Mouse (Mus musculus): ENCODE results near the gene Kat14. TPM values are rescaled to one million over a fixed set of nuclear protein-coding genes. Genes with fewer than 3 reads are reported as not detected.

The Kat14 gene
- polyA plus RNA-seq, 1 experiment from 2014 or later = 27.5 TPM

GRCm38 (mm10) chr2:144388416-144388815, 19.6 kb downstream of the Kat14 start:
- WGBS = 46% methylated on average over 3 of the region's 3 CpGs

GRCm38 (mm10) chr2:144399531-144399930, 30.7 kb downstream of the Kat14 start:
- H3K4me1 ChIP-seq (replicated peaks) = no peaks in the 10 kb centered on the region
- WGBS = 93% methylated on average over 4 of the region's 4 CpGs
- no peak for ATAC-seq (ENCODE audit: low read depth)
- H3K9me3 ChIP-seq = no peaks in the 10 kb centered on the region
- no peaks in the 10 kb centered on the region for H3K27me3 ChIP-seq
- no peak overlapping the region for H3K4me3 ChIP-seq
- H3K4me2 ChIP-seq = no peak overlapping the region
- H3K9ac ChIP-seq = no peak overlapping the region
- H3K27ac ChIP-seq (replicated peaks) = no peak overlapping the region
- H3K36me3 ChIP-seq = peaks cover 88% of the 10 kb centered on the region

More at GRCm38 (mm10) chr2:144388416-144388815, 19.6 kb downstream of the Kat14 start:
- no peaks in the 10 kb centered on the region for H3K27me3 ChIP-seq
- no peaks in the 10 kb centered on the region for H3K4me1 ChIP-seq (replicated peaks)
- no peak overlapping the region for H3K27ac ChIP-seq (replicated peaks)
- no peaks in the 10 kb centered on the region for H3K9me3 ChIP-seq
- no peak overlapping the region for H3K4me3 ChIP-seq
- H3K4me2 ChIP-seq = no peak overlapping the region
- peaks cover 72% of the 10 kb centered on the region for H3K36me3 ChIP-seq
- ATAC-seq (ENCODE audit: low read depth) = no peak
- H3K9ac ChIP-seq = no peak overlapping the region

- H3K9ac ChIP-seq = no peak overlapping the region
- no peak overlapping the region for H3K4me3 ChIP-seq
- H3K9me3 ChIP-seq = no peaks in the 10 kb centered on the region
- no peaks in the 10 kb centered on the region for H3K4me1 ChIP-seq (replicated peaks)
- no peak overlapping the region for H3K27ac ChIP-seq (replicated peaks)
- ATAC-seq (ENCODE audit: low read depth) = no peak
- peaks cover 87% of the 10 kb centered on the region for H3K36me3 ChIP-seq
- no peaks in the 10 kb centered on the region for H3K27me3 ChIP-seq
- 96% methylated on average over 6 of the region's 6 CpGs for WGBS
- no peak overlapping the region for H3K4me2 ChIP-seq
Measured at GRCm38 (mm10) chr2:144400659-144401058, 31.9 kb downstream of the Kat14 start.

- 93% methylated on average over 4 of the region's 4 CpGs for WGBS
- no peak overlapping the region for H3K4me3 ChIP-seq
- ATAC-seq (ENCODE audit: low read depth) = no peak
Measured at GRCm38 (mm10) chr2:144409037-144409436, 40.3 kb downstream of the Kat14 start.

GRCm38 (mm10) chr2:144410603-144411002, 41.8 kb downstream of the Kat14 start:
- no peaks in the 10 kb centered on the region for H3K9me3 ChIP-seq
- H3K4me3 ChIP-seq = no peak overlapping the region
- no peaks in the 10 kb centered on the region for H3K27me3 ChIP-seq
- no peak for ATAC-seq (ENCODE audit: low read depth)
- no peak overlapping the region for H3K9ac ChIP-seq
- no peak overlapping the region for H3K27ac ChIP-seq (replicated peaks)
- peaks cover 60% of the 10 kb centered on the region for H3K36me3 ChIP-seq
- H3K4me2 ChIP-seq = no peak overlapping the region
- H3K4me1 ChIP-seq (replicated peaks) = no peaks in the 10 kb centered on the region
- 60% methylated on average over 3 of the region's 3 CpGs for WGBS

More at GRCm38 (mm10) chr2:144409037-144409436, 40.3 kb downstream of the Kat14 start:
- no peak overlapping the region for H3K27ac ChIP-seq (replicated peaks)
- H3K36me3 ChIP-seq = peaks cover 60% of the 10 kb centered on the region
- H3K9ac ChIP-seq = no peak overlapping the region
- no peaks in the 10 kb centered on the region for H3K4me1 ChIP-seq (replicated peaks)
- no peaks in the 10 kb centered on the region for H3K9me3 ChIP-seq
- H3K4me2 ChIP-seq = no peak overlapping the region
- H3K27me3 ChIP-seq = no peaks in the 10 kb centered on the region

- no peak for ATAC-seq (ENCODE audit: low read depth)
- Histone ChIP-seq H3K27ac (replicated peaks) (no peak overlapping the region), H3K4me3 (no peak overlapping the region), H3K4me2 (no peak overlapping the region), H3K9me3 (no peaks in the 10 kb centered on the region), H3K9ac (no peak overlapping the region), H3K27me3 (no peaks in the 10 kb centered on the region), H3K4me1 (replicated peaks) (peaks cover 7% of the 10 kb centered on the region), H3K36me3 (peaks cover 25% of the 10 kb centered on the region)
- WGBS = 100% methylated on average over 1 of the region's 1 CpGs
Measured at GRCm38 (mm10) chr2:144414646-144415045, 45.9 kb downstream of the Kat14 start.

- H3K27me3 ChIP-seq = no peaks in the 10 kb centered on the region
- no peaks in the 10 kb centered on the region for H3K9me3 ChIP-seq
- H3K27ac ChIP-seq (replicated peaks) = no peak overlapping the region
- H3K4me2 ChIP-seq = no peak overlapping the region
- 0 out of 2 replicates have a peak, but pooled peaks cover 13% of the 10 kb centered on the region for H3K36me3 ChIP-seq
- ATAC-seq (ENCODE audit: low read depth) = no peak
- 52% methylated on average over 8 of the region's 8 CpGs for WGBS
- no peak overlapping the region for H3K9ac ChIP-seq
- peaks cover 7% of the 10 kb centered on the region for H3K4me1 ChIP-seq (replicated peaks)
- H3K4me3 ChIP-seq = no peak overlapping the region
Measured at GRCm38 (mm10) chr2:144416859-144417258, 48.1 kb downstream of the Kat14 start.

GRCm38 (mm10) chr2:144418062-144418461, 49.3 kb downstream of the Kat14 start:
- peak; percentile 13; the same call in 1 of the 2 replicates for ATAC-seq (ENCODE audit: low read depth)
- no peaks in the 10 kb centered on the region for H3K9me3 ChIP-seq
- H3K4me2 ChIP-seq = no peak overlapping the region
- H3K27me3 ChIP-seq = no peaks in the 10 kb centered on the region
- no peak overlapping the region for H3K9ac ChIP-seq
- no peak overlapping the region for H3K4me3 ChIP-seq
- WGBS = 26% methylated on average over 2 of the region's 2 CpGs
- peaks cover 7% of the 10 kb centered on the region for H3K4me1 ChIP-seq (replicated peaks)
- H3K36me3 ChIP-seq = 0 out of 2 replicates have a peak, but pooled peaks cover 13% of the 10 kb centered on the region
- no peak overlapping the region for H3K27ac ChIP-seq (replicated peaks)

GRCm38 (mm10) chr2:144422094-144422675, 53.4 kb downstream of the Kat14 start:
- H3K9ac ChIP-seq = no peak overlapping the region
- no peaks in the 10 kb centered on the region for H3K36me3 ChIP-seq
- ATAC-seq (ENCODE audit: low read depth) = no peak
- H3K4me2 ChIP-seq = no peak overlapping the region
- H3K4me3 ChIP-seq = no peak overlapping the region
- H3K27me3 ChIP-seq = no peaks in the 10 kb centered on the region
- H3K4me1 ChIP-seq (replicated peaks) = peaks cover 7% of the 10 kb centered on the region
- H3K9me3 ChIP-seq = no peaks in the 10 kb centered on the region
- 74% methylated on average over 10 of the region's 10 CpGs for WGBS
- H3K27ac ChIP-seq (replicated peaks) = no peak overlapping the region

- Histone ChIP-seq H3K9ac (no peak overlapping the region), H3K27ac (replicated peaks) (no peak overlapping the region), H3K4me3 (no peak overlapping the region), H3K36me3 (no peaks in the 10 kb centered on the region), H3K4me1 (replicated peaks) (no peaks in the 10 kb centered on the region), H3K4me2 (no peak overlapping the region), H3K27me3 (no peaks in the 10 kb centered on the region), H3K9me3 (no peaks in the 10 kb centered on the region)
- 56% methylated on average over 1 of the region's 1 CpGs for WGBS
- no peak for ATAC-seq (ENCODE audit: low read depth)
Measured at GRCm38 (mm10) chr2:144425761-144426160, 57.0 kb downstream of the Kat14 start.

- H3K36me3 ChIP-seq = no peaks in the 10 kb centered on the region
- no peaks in the 10 kb centered on the region for H3K4me1 ChIP-seq (replicated peaks)
- H3K27me3 ChIP-seq = no peaks in the 10 kb centered on the region
- H3K9me3 ChIP-seq = no peaks in the 10 kb centered on the region
- WGBS = 84% methylated on average over 5 of the region's 5 CpGs
- H3K4me3 ChIP-seq = no peak overlapping the region
- no peak overlapping the region for H3K4me2 ChIP-seq
- no peak for ATAC-seq (ENCODE audit: low read depth)
- no peak overlapping the region for H3K9ac ChIP-seq
- no peak overlapping the region for H3K27ac ChIP-seq (replicated peaks)
Measured at GRCm38 (mm10) chr2:144427852-144428251, 59.1 kb downstream of the Kat14 start.

GRCm38 (mm10) chr2:144428659-144429058, 59.9 kb downstream of the Kat14 start:
- Histone ChIP-seq H3K27me3 (no peaks in the 10 kb centered on the region), H3K4me2 (no peak overlapping the region), H3K9ac (no peak overlapping the region), H3K4me1 (replicated peaks) (no peaks in the 10 kb centered on the region), H3K36me3 (no peaks in the 10 kb centered on the region), H3K27ac (replicated peaks) (no peak overlapping the region), H3K4me3 (no peak overlapping the region), H3K9me3 (no peaks in the 10 kb centered on the region)
- WGBS = 88% methylated on average over 8 of the region's 8 CpGs
- ATAC-seq (ENCODE audit: low read depth) = no peak

- H3K27me3 ChIP-seq = no peaks in the 10 kb centered on the region
- WGBS = 77% methylated on average over 7 of the region's 7 CpGs
- no peaks in the 10 kb centered on the region for H3K4me1 ChIP-seq (replicated peaks)
- no peak overlapping the region for H3K9ac ChIP-seq
- H3K9me3 ChIP-seq = no peaks in the 10 kb centered on the region
- H3K4me3 ChIP-seq = no peak overlapping the region
- ATAC-seq (ENCODE audit: low read depth) = no peak
- no peak overlapping the region for H3K4me2 ChIP-seq
- no peak overlapping the region for H3K27ac ChIP-seq (replicated peaks)
- no peaks in the 10 kb centered on the region for H3K36me3 ChIP-seq
Measured at GRCm38 (mm10) chr2:144429171-144429570, 60.4 kb downstream of the Kat14 start.

All from neural tube, embryonic 13.5 days (tissue).